Mouse (Mus musculus) brain, embryonic 14.5 days (tissue): ENCODE data around the gene Rbm24. TPM values are rescaled to one million over a fixed set of nuclear protein-coding genes. Genes with fewer than 3 reads are reported as not detected.
A peak's percentile ranks its signal among the peaks of the same experiment; 100 is the strongest.

ENCODE experiments used
- DNase-seq: peaks from one replicate; pipeline ENCODE4 v3.0.0-alpha.2; 2011; ENCODE audit warnings: low read depth
- CTCF ChIP-seq: fragments of 200-500 bp; IDR thresholded peaks from 2 replicates; pipeline ENCODE4 v1.5.1; 2012; ENCODE audit warnings: inconsistent platforms, mild to moderate bottlenecking, moderate library complexity, borderline replicate concordance; ENCODE audit not compliant: insufficient read depth, insufficient read length; ENCODE audit errors: extremely low read depth
- POLR2A ChIP-seq: fragments of 200-500 bp; IDR thresholded peaks from 2 replicates; pipeline ENCODE4 v1.6.1; 2012; ENCODE audit warnings: mild to moderate bottlenecking, inconsistent platforms, borderline replicate concordance; ENCODE audit not compliant: poor library complexity, insufficient read depth, insufficient read length, severe bottlenecking; ENCODE audit errors: extremely low read depth
- polyA plus RNA-seq: library from polyadenylated mRNA; depleted of rRNA; stranded (reverse); fragments of >200 nt; gene quantifications from 2 replicates; pipeline ENCODE4 v1.2.3, GENCODE M21; 2012; rRNA removed

Gene Rbm24
- polyA plus RNA-seq: 8.3 and 15.2 TPM in 2 replicates

GRCm38 (mm10) chr13:46418141-46418601 is at the start of gene Rbm24:
TSS of gene Rbm24 (plus strand) at chr13:46418434.
- TF ChIP-seq CTCF (peak; percentile 15; the same call in 1 of the 2 replicates), POLR2A (no peak)
- DNase-seq: peak; percentile 73

- TF ChIP-seq CTCF: no peak
- TF ChIP-seq POLR2A: no peak
- no peak for DNase-seq
Observed at GRCm38 (mm10) chr13:46372884-46373283, 45.4 kb upstream of the Rbm24 start.

GRCm38 (mm10) chr13:46375371-46375770 is 42.9 kb upstream of the Rbm24 start:
- TF ChIP-seq CTCF (no peak), POLR2A (no peak)
- DNase-seq: no peak

- TF ChIP-seq POLR2A (no peak), CTCF (no peak)
- peak; percentile 68 for DNase-seq
Observed at GRCm38 (mm10) chr13:46387396-46387795, 30.8 kb upstream of the Rbm24 start.

- no peak for DNase-seq
- TF ChIP-seq POLR2A (no peak), CTCF (no peak)
Observed at GRCm38 (mm10) chr13:46391654-46392053, 26.6 kb upstream of the Rbm24 start.

- DNase-seq: peak; percentile 51
- TF ChIP-seq POLR2A (no peak), CTCF (no peak)
Observed at GRCm38 (mm10) chr13:46392893-46393292, 25.3 kb upstream of the Rbm24 start.

- DNase-seq: no peak
- TF ChIP-seq CTCF: no peak
- no peak for TF ChIP-seq POLR2A
Observed at GRCm38 (mm10) chr13:46393936-46394335, 24.3 kb upstream of the Rbm24 start.

GRCm38 (mm10) chr13:46397235-46397634 is 21.0 kb upstream of the Rbm24 start:
- no peak for TF ChIP-seq POLR2A
- TF ChIP-seq CTCF: no peak
- no peak for DNase-seq

GRCm38 (mm10) chr13:46407151-46407550 is 11.1 kb upstream of the Rbm24 start:
- no peak for DNase-seq
- TF ChIP-seq POLR2A: no peak
- TF ChIP-seq CTCF: no peak

- no peak for DNase-seq
- no peak for TF ChIP-seq POLR2A
- TF ChIP-seq CTCF: no peak
Observed at GRCm38 (mm10) chr13:46412247-46412646, 6.0 kb upstream of the Rbm24 start.

GRCm38 (mm10) chr13:46413588-46413987 is 4.6 kb upstream of the Rbm24 start:
- no peak for DNase-seq
- no peak for TF ChIP-seq CTCF
- TF ChIP-seq POLR2A: no peak

GRCm38 (mm10) chr13:46414050-46414449 is 4.2 kb upstream of the Rbm24 start:
- no peak for DNase-seq
- TF ChIP-seq CTCF (no peak), POLR2A (no peak)
